Mouse (Mus musculus) C2C12 (cell line): ENCODE data around the gene Zfand3.

Experiments used
- CTCF ChIP-seq: IDR thresholded peaks from one replicate; pipeline ENCODE4 v1.5.1; 2011; ENCODE audit not compliant: control insufficient read depth, insufficient read depth, insufficient read length
- MAX ChIP-seq: IDR thresholded peaks from one replicate; pipeline ENCODE4 v1.6.1; 2011; ENCODE audit warnings: mild to moderate bottlenecking, control low read depth

- TF ChIP-seq CTCF (no peak), MAX (no peak)
These were observed 193.9 kb downstream of the Zfand3 start for GRCm38 (mm10) chr17:30198422-30198821.
